Mouse (Mus musculus): ENCODE measurements around the gene Gm10320. TPM values are rescaled to one million over a fixed set of nuclear protein-coding genes. Genes with fewer than 3 reads are reported as not detected.

Gene Gm10320
- polyA plus RNA-seq, 1 experiment: 0.30 TPM

DNA sequence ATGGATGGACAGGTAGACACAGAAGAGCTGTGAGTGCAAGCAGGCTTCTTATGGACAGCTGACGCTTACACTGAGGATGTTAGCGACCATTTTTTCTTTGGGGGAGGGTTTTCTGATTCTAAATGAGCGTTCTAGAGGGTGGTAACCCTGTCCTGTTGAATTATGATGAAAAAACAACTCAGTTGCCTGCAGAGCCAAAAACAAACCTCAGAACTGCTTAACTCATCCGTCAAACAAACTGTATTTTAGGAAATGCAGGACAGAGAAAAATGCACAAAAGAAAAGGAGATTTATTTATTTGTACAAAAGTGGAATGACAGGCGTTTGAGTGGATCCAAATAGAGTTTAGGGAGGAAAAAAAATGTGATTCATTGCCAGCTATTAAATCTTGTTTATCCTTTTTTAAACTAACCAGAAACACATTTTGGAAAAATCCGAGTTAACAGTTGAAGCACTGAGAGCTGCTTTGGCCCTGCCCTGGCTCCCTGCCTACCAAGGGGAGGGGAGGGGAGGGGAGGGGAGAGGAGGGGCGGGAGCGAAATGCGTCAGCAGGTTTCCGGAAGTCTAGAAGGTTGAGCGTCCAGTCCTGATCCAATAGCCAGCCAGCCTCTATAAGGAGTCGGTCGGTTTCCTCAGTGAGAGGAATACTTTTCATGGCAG, 51.4 kb downstream of the Gm10320 start:
- no peaks in the 10 kb centered on the region for H3K4me1 ChIP-seq (ENCODE audit: control insufficient read depth)
- no peaks in the 10 kb centered on the region for H3K36me3 ChIP-seq (ENCODE audit: control insufficient read depth)
- H3K27me3 ChIP-seq (ENCODE audit: control insufficient read depth): no peaks in the 10 kb centered on the region
- TF ChIP-seq TAL1 (IDR thresholded peaks at IDR 0.05; ENCODE audit: low read length): no peak
- no peak for TF ChIP-seq GATA1 (IDR thresholded peaks at IDR 0.05; ENCODE audit: low read length)
- H3K9me3 ChIP-seq (ENCODE audit: control insufficient read depth, low read length): peaks cover 9% of the 10 kb centered on the region
- H3K4me3 ChIP-seq (replicated peaks): no peak overlapping the region

Other genes with a start within 250 kb of the Gm10320 start
- 0.05 and 0.23 TPM in 2 replicates for gene Utp15, start 229.0 kb downstream of the Gm10320 start, polyA plus RNA-seq (2012)
- 0.93 and 1.0 TPM in 2 replicates for gene Ankra2, start 228.9 kb downstream of the Gm10320 start, polyA plus RNA-seq (2012)
- gene Gm21976, start 212.1 kb downstream of the Gm10320 start, polyA plus RNA-seq (2012): not detected in 2 replicates
- 12.9 and 15.8 TPM in 2 replicates for gene Btf3, start 175.0 kb downstream of the Gm10320 start, polyA plus RNA-seq (2012)
- gene Foxd1, start 137.8 kb downstream of the Gm10320 start, polyA plus RNA-seq (2012): not detected in 2 replicates
- not detected in 2 replicates for gene Tmem174, start 145.4 kb upstream of the Gm10320 start, polyA plus RNA-seq (2012)
- not detected in 2 replicates for gene Tmem171, start 202.8 kb upstream of the Gm10320 start, polyA plus RNA-seq (2012)